Mouse (Mus musculus): Measurements from ENCODE around the gene Rtn4rl2.
A peak's percentile ranks its signal among the peaks of the same experiment; 100 is the strongest.

Rtn4rl2 gene

GRCm38 (mm10) chr2:84885084-84886055 is 1.1 kb downstream of the Rtn4rl2 start:
- DNase-seq (ENCODE audit: low spot score in 2 of 2), result no peak

GRCm38 (mm10) chr2:84884611-84885010 is 1.9 kb downstream of the Rtn4rl2 start:
- no peak for DNase-seq (ENCODE audit: low spot score in 2 of 2)

- peak in 1 of 2 experiments; percentile 5 for DNase-seq (ENCODE audit: low spot score in 2 of 2)
Measured at GRCm38 (mm10) chr2:84883942-84884341, 2.6 kb downstream of the Rtn4rl2 start.

- DNase-seq (ENCODE audit: low spot score in 2 of 2), result peak in 1 of 2 experiments; percentile 5
Measured at GRCm38 (mm10) chr2:84883530-84883929, 3.0 kb downstream of the Rtn4rl2 start.

GRCm38 (mm10) chr2:84883084-84883483 is 3.4 kb downstream of the Rtn4rl2 start:
- DNase-seq (ENCODE audit: low spot score in 2 of 2), result peak in 1 of 2 experiments; percentile 4

- peak in 1 of 2 experiments; percentile 56 for DNase-seq (ENCODE audit: low spot score in 2 of 2)
Measured at GRCm38 (mm10) chr2:84882606-84883005, 3.9 kb downstream of the Rtn4rl2 start.

GRCm38 (mm10) chr2:84880590-84880989 is 5.9 kb downstream of the Rtn4rl2 start:
- DNase-seq (ENCODE audit: low spot score in 2 of 2), result no peak

GRCm38 (mm10) chr2:84875842-84876241 is 10.7 kb downstream of the Rtn4rl2 start:
- DNase-seq (ENCODE audit: low spot score in 2 of 2), result no peak

GRCm38 (mm10) chr2:84872105-84872716 is 14.3 kb downstream of the Rtn4rl2 start:
- DNase-seq (ENCODE audit: low spot score in 2 of 2), result no peak

GRCm38 (mm10) chr2:84870623-84871160 is 15.8 kb downstream of the Rtn4rl2 start:
- DNase-seq (ENCODE audit: low spot score in 2 of 2), result no peak

- DNase-seq (ENCODE audit: low spot score in 2 of 2), result no peak
Measured at GRCm38 (mm10) chr2:84868977-84869376, 17.5 kb downstream of the Rtn4rl2 start.

GRCm38 (mm10) chr2:84868521-84868943 is 18.0 kb downstream of the Rtn4rl2 start:
- DNase-seq (ENCODE audit: low spot score in 2 of 2), result peak in 1 of 2 experiments; percentile 73

- DNase-seq (ENCODE audit: low spot score in 2 of 2), result peak in 1 of 2 experiments; percentile 62
Measured at GRCm38 (mm10) chr2:84865616-84866571, 20.6 kb downstream of the Rtn4rl2 start.

- no peak for DNase-seq (ENCODE audit: low spot score in 2 of 2)
Measured at GRCm38 (mm10) chr2:84862231-84862630, 24.3 kb downstream of the Rtn4rl2 start.

- no peak for DNase-seq (ENCODE audit: low spot score in 2 of 2)
Measured at GRCm38 (mm10) chr2:84861430-84861829, 25.1 kb downstream of the Rtn4rl2 start.

GRCm38 (mm10) chr2:84859991-84860780 is 26.3 kb downstream of the Rtn4rl2 start:
- no peak for DNase-seq (ENCODE audit: low spot score in 2 of 2)

- DNase-seq (ENCODE audit: low spot score in 2 of 2), result no peak
Measured at GRCm38 (mm10) chr2:84858551-84858950, 28.0 kb downstream of the Rtn4rl2 start.

GRCm38 (mm10) chr2:84855732-84856131 is 30.8 kb downstream of the Rtn4rl2 start:
- DNase-seq (ENCODE audit: low spot score in 2 of 2), result no peak

GRCm38 (mm10) chr2:84851130-84852040 is 35.1 kb downstream of the Rtn4rl2 start:
- no peak for DNase-seq (ENCODE audit: low spot score in 2 of 2)
